Mouse (Mus musculus): ENCODE measurements around the gene Zfp646. TPM values are rescaled to one million over a fixed set of nuclear protein-coding genes. Genes with fewer than 3 reads are reported as not detected.

The Zfp646 gene
- total RNA-seq, 2 experiments from 2014 or later, result 13.6 to 13.9 TPM

GRCm38 (mm10) chr7:127908656-127909055 lies 32.6 kb downstream of the Zfp646 start:
- intact Hi-C loops (cut with DNase I; ENCODE audit: low total_unique reads), result no loop called here
- DNase-seq, result no peak

GRCm38 (mm10) chr7:127912190-127912871 lies 36.3 kb downstream of the Zfp646 start, which contains the start of gene Kat8:
Kat8 (plus strand) TSS chr7:127912516.
- DNase-seq, result peak; percentile 89
- intact Hi-C loops (cut with DNase I; ENCODE audit: low total_unique reads), result no loop called here

GRCm38 (mm10) chr7:127912938-127913337 lies 36.9 kb downstream of the Zfp646 start:
- intact Hi-C loops (cut with DNase I; ENCODE audit: low total_unique reads), result no loop called here
- DNase-seq, result no peak

- DNase-seq, result no peak
- intact Hi-C loops (cut with DNase I; ENCODE audit: low total_unique reads), result no loop called here
Observed at GRCm38 (mm10) chr7:127915293-127915692, 39.3 kb downstream of the Zfp646 start.

- intact Hi-C loops (cut with DNase I; ENCODE audit: low total_unique reads), result no loop called here
- no peak for DNase-seq
Observed at GRCm38 (mm10) chr7:127918203-127918602, 42.2 kb downstream of the Zfp646 start.

GRCm38 (mm10) chr7:127919290-127919689 lies 43.3 kb downstream of the Zfp646 start:
- intact Hi-C loops (cut with DNase I; ENCODE audit: low total_unique reads), result no loop called here
- DNase-seq, result no peak

- DNase-seq, result no peak
- intact Hi-C loops (cut with DNase I; ENCODE audit: low total_unique reads), result no loop called here
Observed at GRCm38 (mm10) chr7:127921516-127921915, 45.5 kb downstream of the Zfp646 start.

- no peak for DNase-seq
- intact Hi-C loops (cut with DNase I; ENCODE audit: low total_unique reads), result no loop called here
Observed at GRCm38 (mm10) chr7:127922451-127923275, 46.6 kb downstream of the Zfp646 start.

- no peak for DNase-seq
- intact Hi-C loops (cut with DNase I; ENCODE audit: low total_unique reads), result no loop called here
Observed at GRCm38 (mm10) chr7:127923714-127924113, 47.7 kb downstream of the Zfp646 start.

- intact Hi-C loops (cut with DNase I; ENCODE audit: low total_unique reads), result no loop called here
Observed at GRCm38 (mm10) chr7:127925252-127925651, 49.2 kb downstream of the Zfp646 start.

GRCm38 (mm10) chr7:127926066-127926465 lies 50.0 kb downstream of the Zfp646 start:
- DNase-seq, result no peak
- intact Hi-C loops (cut with DNase I; ENCODE audit: low total_unique reads), result no loop called here

More at GRCm38 (mm10) chr7:127925252-127925651, 49.2 kb downstream of the Zfp646 start:
- DNase-seq, result no peak

- intact Hi-C loops (cut with DNase I; ENCODE audit: low total_unique reads), result no loop called here
- no peak for DNase-seq
Observed at GRCm38 (mm10) chr7:127926846-127927245, 50.8 kb downstream of the Zfp646 start.

- DNase-seq, result no peak
- intact Hi-C loops (cut with DNase I; ENCODE audit: low total_unique reads), result no loop called here
Observed at GRCm38 (mm10) chr7:127927726-127928125, 51.7 kb downstream of the Zfp646 start.

GRCm38 (mm10) chr7:127928596-127928995 lies 52.6 kb downstream of the Zfp646 start:
- DNase-seq, result no peak
- intact Hi-C loops (cut with DNase I; ENCODE audit: low total_unique reads), result no loop called here

GRCm38 (mm10) chr7:127929923-127930322 lies 53.9 kb downstream of the Zfp646 start, which contains the start of gene Prss8:
Prss8 (minus strand) TSS chr7:127930104.
- intact Hi-C loops (cut with DNase I; ENCODE audit: low total_unique reads), result no loop called here
- DNase-seq, result no peak

- DNase-seq, result no peak
- intact Hi-C loops (cut with DNase I; ENCODE audit: low total_unique reads), result no loop called here
Observed at GRCm38 (mm10) chr7:127930636-127931035, 54.6 kb downstream of the Zfp646 start.

GRCm38 (mm10) chr7:127931351-127932135 lies 55.5 kb downstream of the Zfp646 start:
- DNase-seq, result no peak
- intact Hi-C loops (cut with DNase I; ENCODE audit: low total_unique reads), result no loop called here

- DNase-seq, result no peak
- intact Hi-C loops (cut with DNase I; ENCODE audit: low total_unique reads), result no loop called here
Observed at GRCm38 (mm10) chr7:127932273-127933031, 56.4 kb downstream of the Zfp646 start.

GRCm38 (mm10) chr7:127934075-127934474 lies 58.1 kb downstream of the Zfp646 start:
- intact Hi-C loops (cut with DNase I; ENCODE audit: low total_unique reads), result no loop called here
- no peak for DNase-seq

Data from gastrocnemius, postnatal 14 days (tissue).